Mouse (Mus musculus) heart, embryonic 11.5 days (tissue): Measurements from ENCODE around the gene Serpinb5. TPM values are rescaled to one million over a fixed set of nuclear protein-coding genes. Genes with fewer than 3 reads are reported as not detected.

Experiments used
- ATAC-seq: fragments of 200-750 bp; cut with Nextera tagmentation; replicated peaks from 2 replicates; pipeline ENCODE4 v1.8.0; 2017; ENCODE audit warnings: moderate library complexity; ENCODE audit not compliant: insufficient number of reproducible peaks, low FRiP score, low TSS enrichment
- H3K27ac ChIP-seq: fragments of 300-500 bp; sonication (generic); 2 replicates; pipeline ENCODE4 v1.5.1; 2014; ENCODE audit warnings: mild to moderate bottlenecking, low read depth, low read length
- H3K27me3 ChIP-seq: fragments of 300-500 bp; sonication (generic); 2 replicates; pipeline ENCODE4 v1.6.1; 2014; ENCODE audit warnings: mild to moderate bottlenecking, low read length, mixed read lengths; ENCODE audit not compliant: control insufficient read depth, insufficient read depth
- H3K36me3 ChIP-seq: fragments of 300-500 bp; sonication (generic); 2 replicates; pipeline ENCODE4 v1.6.1; 2014; ENCODE audit warnings: mild to moderate bottlenecking, low read length, moderate library complexity, mixed read lengths; ENCODE audit not compliant: control insufficient read depth, insufficient read depth
- H3K4me1 ChIP-seq: fragments of 300-500 bp; sonication (generic); 2 replicates; pipeline ENCODE4 v1.6.1; 2014; ENCODE audit warnings: low read length; ENCODE audit not compliant: control insufficient read depth, insufficient read depth
- H3K4me2 ChIP-seq: fragments of 300-500 bp; sonication (generic); 2 replicates; pipeline ENCODE4 v1.6.1; 2014; ENCODE audit warnings: mild to moderate bottlenecking, moderate library complexity
- H3K4me3 ChIP-seq: fragments of 300-500 bp; sonication (generic); 2 replicates; pipeline ENCODE4 v1.5.1; 2014; ENCODE audit warnings: low read depth, low read length
- H3K9ac ChIP-seq: fragments of 300-500 bp; sonication (generic); 2 replicates; pipeline ENCODE4 v1.6.1; 2014; ENCODE audit warnings: mild to moderate bottlenecking, low read depth, low read length, moderate library complexity
- H3K9me3 ChIP-seq: fragments of 300-500 bp; sonication (generic); replicated peaks from 2 replicates; pipeline ENCODE4 v1.6.1; 2016; ENCODE audit warnings: low read length; ENCODE audit not compliant: control insufficient read depth
- WGBS: fragments of 180-500 bp; shearing (Covaris S2); extraction: QIAGEN DNeasy Blood & Tissue Kit; methylation state at CpG from one replicate; pipeline ENCODE4 v1.1.7; 2014; ENCODE audit not compliant: insufficient replicate concordance; 5-methylcytosine and 5-hydroxymethylcytosine counted together
- polyA plus RNA-seq: library from polyadenylated mRNA; unstranded; fragments of >200 nt; fragmentation: Nextera tagmentation; extraction: Ambion mirVana; gene quantifications from 2 replicates; pipeline ENCODE4 v1.2.1, GENCODE M21; 2014

Gene Serpinb5
- 0.24 TPM in 1 of 2 replicates, not detected in the other for polyA plus RNA-seq

DNA sequence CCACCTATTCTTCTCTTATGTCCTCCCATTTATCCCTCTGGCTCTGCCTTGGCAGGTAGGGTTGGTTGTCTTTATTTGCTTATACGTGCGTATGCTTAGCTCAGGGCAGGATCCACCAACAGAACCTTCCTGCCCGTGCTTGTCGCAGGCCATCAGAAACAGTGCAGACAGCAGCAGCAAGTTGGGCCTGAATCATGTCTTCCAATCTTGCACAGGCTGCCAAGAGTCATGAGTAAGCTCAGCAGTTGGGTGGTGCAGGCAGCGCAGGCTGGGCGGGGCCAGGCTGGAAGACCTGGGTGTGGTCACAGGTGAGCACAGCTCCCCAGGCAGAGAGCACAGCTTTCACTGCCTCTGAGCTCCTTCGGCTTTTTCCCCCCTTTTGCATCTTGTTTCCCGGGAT lies at the start of gene Serpinb5:
Gene Serpinb5 (plus strand): TSS at position 327 of the 400 bp plus-strand sequence.
- WGBS, result 49% methylated on average over 8 of the region's 8 CpGs
- no peak within 1 kb of the TSS for H3K4me3 ChIP-seq

DNA sequence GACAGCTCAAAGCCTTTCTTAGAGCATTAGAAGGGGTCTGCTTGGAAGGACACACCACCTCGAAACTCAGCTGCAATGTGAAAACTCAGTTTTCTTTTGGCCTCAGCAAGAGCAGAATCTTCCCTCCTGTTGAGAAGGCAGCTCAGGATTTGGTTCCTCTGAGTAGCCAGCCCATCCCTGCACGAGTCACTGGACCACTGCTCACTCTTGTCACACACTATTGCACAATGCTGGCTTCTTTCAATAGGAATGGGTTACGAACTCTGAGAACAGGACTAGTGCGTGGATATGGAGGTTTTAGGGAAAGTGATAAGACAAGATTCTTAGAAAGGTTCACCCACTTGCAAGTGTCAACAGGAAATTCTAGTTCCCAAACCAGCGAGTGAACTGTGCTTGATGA lies 46.1 kb upstream of the Serpinb5 start:
- no peak overlapping the region for H3K27ac ChIP-seq
- no peaks in the 10 kb centered on the region for H3K36me3 ChIP-seq
- H3K9me3 ChIP-seq, result no peaks in the 10 kb centered on the region
- H3K4me2 ChIP-seq, result no peak overlapping the region
- H3K9ac ChIP-seq, result no peak overlapping the region
- no peak for ATAC-seq
- H3K4me3 ChIP-seq, result no peak overlapping the region
- no peaks in the 10 kb centered on the region for H3K27me3 ChIP-seq
- H3K4me1 ChIP-seq, result no peaks in the 10 kb centered on the region
- 59% methylated on average over 5 of the region's 5 CpGs for WGBS

More for the DNA sequence above, at the start of gene Serpinb5:
- Histone ChIP-seq H3K4me1 (no peaks in the 10 kb centered on the region), H3K9me3 (no peaks in the 10 kb centered on the region), H3K36me3 (no peaks in the 10 kb centered on the region), H3K9ac (no peak within 1 kb of the TSS), H3K27ac (no peak within 1 kb of the TSS), H3K27me3 (no peaks in the 10 kb centered on the region), H3K4me2 (no peak within 1 kb of the TSS)
- ATAC-seq, result no peak

DNA sequence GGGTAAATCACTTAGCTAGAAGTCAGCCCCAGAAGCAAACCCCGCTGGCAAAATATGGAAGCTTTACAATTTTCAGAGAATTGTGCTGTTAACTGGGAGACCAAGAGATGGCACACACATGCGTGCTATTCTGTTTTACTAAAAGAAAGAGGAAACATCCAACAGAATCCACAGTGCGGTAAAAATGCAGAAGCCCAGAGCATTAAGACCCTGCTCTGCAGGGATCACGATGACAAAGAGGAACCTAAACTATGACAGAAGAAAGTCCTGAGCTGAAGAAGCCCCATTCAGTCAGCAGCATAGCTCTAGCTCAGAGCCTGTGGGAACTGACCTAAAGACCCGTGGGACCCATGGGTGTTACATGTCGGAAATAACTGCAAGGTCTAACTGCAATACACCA lies 45.7 kb upstream of the Serpinb5 start:
- Histone ChIP-seq H3K4me3 (no peak overlapping the region), H3K27me3 (no peaks in the 10 kb centered on the region), H3K36me3 (no peaks in the 10 kb centered on the region), H3K4me2 (no peak overlapping the region), H3K9ac (no peak overlapping the region), H3K4me1 (no peaks in the 10 kb centered on the region), H3K27ac (no peak overlapping the region), H3K9me3 (no peaks in the 10 kb centered on the region)
- no peak for ATAC-seq
- WGBS, result 83% methylated on average over 6 of the region's 6 CpGs

DNA sequence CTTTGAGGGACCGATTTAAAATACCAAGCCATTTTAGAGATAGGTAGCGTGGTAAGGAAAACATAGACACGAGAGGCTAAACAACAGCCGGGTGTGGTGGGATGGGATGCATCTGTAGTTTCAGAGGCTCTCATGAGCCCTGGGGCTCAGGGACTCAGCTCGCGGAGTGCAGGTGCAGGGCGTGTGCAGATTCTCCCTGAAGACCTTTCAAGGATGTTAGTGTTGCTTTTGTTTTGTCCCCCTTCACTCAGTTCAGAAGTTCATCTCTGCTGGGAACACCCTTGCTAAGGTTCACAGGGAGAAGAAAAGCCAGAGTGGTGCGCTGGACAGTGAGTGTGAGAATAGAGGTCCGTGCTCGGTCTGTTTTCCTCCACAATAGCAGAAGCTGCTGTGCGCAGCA lies 44.2 kb upstream of the Serpinb5 start:
- H3K27me3 ChIP-seq, result no peaks in the 10 kb centered on the region
- no peak for ATAC-seq
- 82% methylated on average over 11 of the region's 11 CpGs for WGBS

DNA sequence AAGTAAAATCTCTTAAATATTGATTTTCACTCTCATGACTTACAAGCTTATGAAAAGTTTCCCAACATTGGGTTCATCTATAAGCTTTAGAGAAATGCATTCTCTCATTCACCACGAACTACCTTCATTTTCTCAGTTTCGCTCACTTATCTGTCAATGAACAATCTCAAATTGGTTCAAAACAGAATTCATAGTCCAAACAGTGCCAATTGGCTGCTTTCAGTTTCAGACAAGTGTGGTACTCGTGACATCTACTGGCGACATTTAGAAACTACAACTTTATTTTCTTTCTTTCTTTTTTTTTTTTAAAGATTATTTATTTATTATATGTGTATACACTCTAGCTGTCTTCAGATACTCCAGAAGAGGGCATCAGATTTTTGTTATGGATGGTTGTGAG lies 42.6 kb upstream of the Serpinb5 start:
- ATAC-seq, result no peak
- Histone ChIP-seq H3K27me3 (no peaks in the 10 kb centered on the region), H3K4me3 (no peak overlapping the region), H3K9me3 (no peaks in the 10 kb centered on the region), H3K4me2 (no peak overlapping the region), H3K27ac (no peak overlapping the region), H3K4me1 (no peaks in the 10 kb centered on the region), H3K9ac (no peak overlapping the region), H3K36me3 (no peaks in the 10 kb centered on the region)
- 18% methylated on average over 4 of the region's 4 CpGs for WGBS

More for the DNA sequence above, 44.2 kb upstream of the Serpinb5 start:
- no peak overlapping the region for H3K27ac ChIP-seq
- no peaks in the 10 kb centered on the region for H3K9me3 ChIP-seq
- H3K36me3 ChIP-seq, result no peaks in the 10 kb centered on the region
- no peak overlapping the region for H3K4me2 ChIP-seq
- no peak overlapping the region for H3K9ac ChIP-seq
- H3K4me1 ChIP-seq, result no peaks in the 10 kb centered on the region
- no peak overlapping the region for H3K4me3 ChIP-seq

DNA sequence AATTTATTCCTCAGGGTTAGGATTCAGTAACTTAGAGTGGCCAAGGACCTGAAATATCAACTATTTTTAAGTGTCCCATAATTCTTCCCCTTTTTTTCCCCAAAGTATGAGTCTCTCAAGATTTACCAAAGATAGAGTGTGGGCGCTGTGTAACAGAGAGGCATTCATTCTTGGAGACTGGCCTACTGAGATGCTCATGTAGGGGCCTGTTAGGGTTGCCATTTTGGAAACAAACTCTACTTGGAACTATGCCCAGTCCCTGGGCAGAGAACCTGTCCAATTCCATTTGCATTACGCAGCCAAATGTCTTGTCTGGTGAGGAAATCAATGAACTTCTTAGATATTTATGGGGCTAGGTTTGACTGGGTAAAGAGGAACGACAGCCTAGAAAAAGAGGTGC lies 38.7 kb upstream of the Serpinb5 start:
- Histone ChIP-seq H3K36me3 (no peaks in the 10 kb centered on the region), H3K9me3 (no peaks in the 10 kb centered on the region), H3K27me3 (no peaks in the 10 kb centered on the region), H3K4me3 (no peak overlapping the region), H3K4me1 (no peaks in the 10 kb centered on the region), H3K4me2 (no peak overlapping the region), H3K27ac (no peak overlapping the region), H3K9ac (no peak overlapping the region)
- WGBS, result 70% methylated on average over 3 of the region's 3 CpGs
- ATAC-seq, result no peak

DNA sequence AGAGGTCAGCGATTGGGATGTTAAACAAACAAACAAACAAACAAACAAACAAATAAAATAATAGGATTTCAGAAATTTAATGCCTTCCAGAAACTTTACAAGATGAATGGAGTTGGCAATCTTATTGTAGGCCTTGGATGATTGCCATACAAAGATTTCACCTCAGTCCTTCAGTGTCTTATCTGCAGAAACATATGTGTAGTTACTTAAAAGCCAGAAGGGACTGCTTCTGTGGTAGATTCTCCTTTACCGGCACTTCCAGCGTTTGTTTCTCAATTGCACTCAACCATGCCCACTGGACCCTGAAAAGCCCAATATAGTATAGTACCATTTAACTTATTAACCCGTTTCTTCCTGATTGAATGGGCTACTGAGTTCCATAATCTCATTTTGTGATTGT lies 32.2 kb upstream of the Serpinb5 start:
- no peak overlapping the region for H3K4me3 ChIP-seq
- H3K36me3 ChIP-seq, result no peaks in the 10 kb centered on the region
- H3K4me2 ChIP-seq, result no peak overlapping the region
- WGBS, result 68% methylated on average over 4 of the region's 4 CpGs
- ATAC-seq, result no peak
- H3K27me3 ChIP-seq, result no peaks in the 10 kb centered on the region
- H3K9me3 ChIP-seq, result no peaks in the 10 kb centered on the region
- H3K4me1 ChIP-seq, result no peaks in the 10 kb centered on the region
- no peak overlapping the region for H3K27ac ChIP-seq
- H3K9ac ChIP-seq, result no peak overlapping the region

DNA sequence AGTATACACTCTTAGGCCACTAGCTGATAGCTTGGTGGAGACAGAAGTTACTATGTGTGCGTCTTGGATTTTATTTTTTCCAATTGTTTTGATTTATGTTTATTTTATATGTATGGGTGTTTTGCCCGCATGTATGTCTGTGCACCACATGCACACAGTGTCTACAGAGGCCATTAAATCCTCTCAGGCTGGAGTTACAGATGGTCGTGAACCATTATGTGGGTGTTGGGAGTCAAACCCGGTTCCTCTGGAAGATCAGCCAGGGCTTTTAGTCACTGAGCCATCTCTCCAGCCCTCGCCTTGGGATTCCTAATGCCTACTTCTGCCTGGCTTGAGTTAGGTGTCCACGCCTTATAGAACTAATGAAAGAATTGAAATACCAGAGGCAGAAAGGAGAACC lies 4.6 kb downstream of the Serpinb5 start:
- no peaks in the 10 kb centered on the region for H3K36me3 ChIP-seq
- no peak for ATAC-seq
- H3K27me3 ChIP-seq, result no peaks in the 10 kb centered on the region
- no peak overlapping the region for H3K4me3 ChIP-seq
- no peak overlapping the region for H3K9ac ChIP-seq
- no peaks in the 10 kb centered on the region for H3K4me1 ChIP-seq
- WGBS, result 83% methylated on average over 6 of the region's 6 CpGs
- H3K9me3 ChIP-seq, result no peaks in the 10 kb centered on the region
- no peak overlapping the region for H3K27ac ChIP-seq
- H3K4me2 ChIP-seq, result no peak overlapping the region

DNA sequence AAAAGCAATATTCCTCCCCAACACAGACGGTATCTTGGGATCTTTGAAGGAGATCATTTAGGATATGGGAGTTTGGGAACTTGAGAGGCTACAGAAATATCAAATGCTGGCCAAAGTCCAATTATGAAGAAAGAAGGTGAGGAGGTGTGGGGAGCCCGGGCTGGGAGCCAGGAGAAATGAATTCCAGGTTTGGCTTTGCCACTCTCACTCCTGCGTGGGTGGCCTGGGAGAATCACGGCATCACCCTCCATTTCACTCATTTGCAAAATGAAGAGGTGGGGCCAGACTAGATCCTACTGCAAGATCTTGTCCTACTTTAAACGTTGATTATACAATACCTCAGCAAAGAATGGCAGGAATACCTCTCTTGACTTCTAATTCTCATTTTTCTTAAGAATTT lies 5.1 kb downstream of the Serpinb5 start:
- Histone ChIP-seq H3K4me3 (no peak overlapping the region), H3K4me1 (no peaks in the 10 kb centered on the region), H3K27me3 (no peaks in the 10 kb centered on the region), H3K9me3 (no peaks in the 10 kb centered on the region), H3K27ac (no peak overlapping the region), H3K9ac (no peak overlapping the region), H3K36me3 (no peaks in the 10 kb centered on the region), H3K4me2 (no peak overlapping the region)
- 72% methylated on average over 5 of the region's 5 CpGs for WGBS
- no peak for ATAC-seq
